Mouse (Mus musculus): ENCODE results near the gene Ufm1. TPM values are rescaled to one million over a fixed set of nuclear protein-coding genes. Genes with fewer than 3 reads are reported as not detected.

Ufm1 gene
- polyA plus RNA-seq, 1 experiment from 2014 or later: 88.3 TPM

- Histone ChIP-seq H3K27ac (no peak overlapping the region), H3K27me3 (ENCODE audit: insufficient read depth, poor library complexity, severe bottlenecking) (no peaks in the 10 kb centered on the region), H3K4me1 (no peaks in the 10 kb centered on the region), H3K9me3 (no peaks in the 10 kb centered on the region), H3K36me3 (no peaks in the 10 kb centered on the region), H3K4me3 (no peak overlapping the region)
- WGBS: 77% methylated on average over 2 of the region's 2 CpGs
- no peak for DNase-seq (ENCODE audit: low spot score)
These were observed 29.4 kb downstream of the Ufm1 start for GRCm38 (mm10) chr3:53834238-53834637.

DNA sequence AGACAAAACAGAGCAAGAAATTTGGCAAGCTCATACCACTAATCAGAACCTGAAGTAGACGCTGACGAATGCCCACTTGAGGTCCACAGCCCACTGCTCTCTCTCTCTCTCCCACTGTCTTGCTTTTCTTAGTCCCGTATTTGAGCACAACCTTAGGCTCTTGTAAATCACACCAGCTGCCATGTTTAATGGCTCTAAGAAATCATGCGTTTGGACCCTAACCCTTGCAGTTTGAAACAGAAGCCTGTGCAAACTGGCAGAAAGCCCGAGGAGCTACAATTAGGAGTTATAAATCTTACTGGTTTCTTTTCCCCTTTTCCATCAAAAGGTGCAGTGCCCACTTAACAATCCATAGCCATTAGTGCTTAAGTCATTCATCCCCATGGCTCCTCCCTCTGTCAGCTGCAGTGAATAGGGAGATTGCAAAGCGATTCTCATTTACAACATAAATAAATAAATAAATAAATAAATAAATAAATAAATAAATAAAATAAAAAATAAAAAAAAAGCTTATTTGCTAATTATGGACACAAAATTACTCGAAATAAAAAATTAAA lies 50.1 kb downstream of the Ufm1 start:
- no peak for DNase-seq (ENCODE audit: low spot score)
- WGBS: 72% methylated on average over 7 of the region's 7 CpGs

More for the DNA sequence above, 50.1 kb downstream of the Ufm1 start:
- H3K36me3 ChIP-seq: no peaks in the 10 kb centered on the region
- H3K4me3 ChIP-seq: no peak overlapping the region
- no peaks in the 10 kb centered on the region for H3K4me1 ChIP-seq
- no peaks in the 10 kb centered on the region for H3K27me3 ChIP-seq (ENCODE audit: insufficient read depth, poor library complexity, severe bottlenecking)
- H3K9me3 ChIP-seq: no peaks in the 10 kb centered on the region
- H3K27ac ChIP-seq: no peak overlapping the region

Other genes with a start within 250 kb of the Ufm1 start
- gene Frem2, start 206.5 kb downstream of the Ufm1 start, polyA plus RNA-seq (2016; fragmentation: Nextera tagmentation; extraction: Ambion mirVana): 3.8 and 5.9 TPM in 2 replicates
- not detected in 2 replicates for gene Gm10985, start 18.7 kb downstream of the Ufm1 start, polyA plus RNA-seq (2016; fragmentation: Nextera tagmentation; extraction: Ambion mirVana)